ENCODE assay signal across 8 mouse cellular contexts in the genomic region with DNA sequence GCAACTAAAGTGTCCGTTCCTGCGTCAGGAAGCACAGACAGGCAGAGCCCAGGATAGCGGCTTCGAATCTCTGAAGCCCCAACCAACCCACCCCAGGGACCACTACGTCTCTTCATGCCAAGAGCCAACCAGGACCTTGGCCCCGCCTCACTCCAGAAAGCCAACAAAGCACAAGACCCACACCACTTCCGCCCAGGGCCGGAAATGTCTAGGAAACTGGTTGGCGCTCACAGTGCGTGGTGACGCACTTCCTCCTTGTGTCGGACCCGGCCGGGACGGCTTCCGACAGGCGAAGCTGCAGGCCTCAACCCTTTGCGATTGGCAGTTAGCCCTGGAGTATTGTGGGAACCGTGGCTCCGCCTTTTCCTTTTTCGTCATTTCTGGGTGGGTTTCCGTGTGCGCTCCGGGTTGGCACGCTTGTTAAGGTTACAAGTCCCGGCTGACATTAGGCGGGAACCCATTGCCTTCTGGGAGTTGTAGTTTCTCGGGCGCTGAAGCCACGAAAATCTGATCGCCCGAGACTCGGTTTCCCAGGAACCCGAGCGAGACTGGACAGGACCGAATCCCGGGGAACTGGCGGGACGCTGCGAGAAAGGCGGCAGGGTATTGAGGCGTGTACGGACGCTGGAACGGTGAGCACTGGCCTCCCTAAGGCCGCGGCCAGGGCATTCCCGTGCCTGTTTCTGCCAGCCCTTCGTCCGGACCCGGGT. TPM values are rescaled to one million over a fixed set of nuclear protein-coding genes. Genes with fewer than 3 reads are reported as not detected.
DNase-seq lines count a peak whose midpoint lies in the region; ATAC-seq lines count a peak whose summit lies in the region.

A gene (plus strand): TSS at position 368 of the 710 bp plus-strand sequence.

- intact Hi-C loops in gastrocnemius, postnatal 14 days (cut with DNase I; ENCODE audit: low total_unique reads): no loop called here
- intact Hi-C loops in left cerebral cortex, postnatal 10 days (cut with DNase I): no loop called here

- DNase-seq in adrenal gland, adult (ENCODE audit: inconsistent age in 2 of 2, low spot score in 1 of 2): peak; percentile 99
- peak; percentile 100 for DNase-seq in embryo, embryonic 10.5 days (ENCODE audit: low spot score)
- peak; percentile 98 for DNase-seq in gastrocnemius, postnatal 14 days
- peak; percentile 99 for DNase-seq in left cerebral cortex, postnatal 10 days (ENCODE audit: extremely low spot score in 1 of 2, low spot score in 2 of 2)
- peak; percentile 98 for DNase-seq in right cerebral cortex, postnatal 25 days
- DNase-seq in urinary bladder, postnatal 4 days (ENCODE audit: low spot score in 2 of 2): peak; percentile 96 to 98

- ATAC-seq in inflammation-experienced regulatory T-cells, adult 6 months: peak; percentile 96
- ATAC-seq in megakaryocyte-erythroid progenitor cell, adult 5-6 weeks (replicated peaks; ENCODE audit: low FRiP score, low TSS enrichment, poor library complexity, severe bottlenecking): peak; percentile 81

RNA-seq across cellular contexts. Expression of the gene that starts here (rescaled TPM):
- total RNA-seq in gastrocnemius, postnatal 14 days (2021): 10 to 100 TPM in 1 of 2 experiments, 1 to 10 TPM in 1; 9.8 to 12.2 TPM
- 10 to 100 TPM; 35.5 to 40.4 (median 37.4) TPM for polyA plus RNA-seq in inflammation-experienced regulatory T-cells, adult 6 months (2017; shearing (Covaris generic))
- total RNA-seq in left cerebral cortex, postnatal 10 days (2021): 10 to 100 TPM; 43.9 to 45.2 TPM
- 36.9 and 58.7 TPM in 2 replicates for total RNA-seq in megakaryocyte-erythroid progenitor cell, adult 5-6 weeks (2014; fragmentation: Nextera tagmentation)
- total RNA-seq in megakaryocyte-erythroid progenitor cell, adult 5-6 weeks (2017): 15.5 and 37.8 TPM in 2 replicates

Comparison
In these comparisons a context has a peak if more than half of its experiments do, and no peak if none do; other contexts are left out.
1. Peak in every context shown above with its lines: DNase-seq and ATAC-seq.